16 mouse cellular contexts compared by ENCODE assay signal in the genomic region with DNA sequence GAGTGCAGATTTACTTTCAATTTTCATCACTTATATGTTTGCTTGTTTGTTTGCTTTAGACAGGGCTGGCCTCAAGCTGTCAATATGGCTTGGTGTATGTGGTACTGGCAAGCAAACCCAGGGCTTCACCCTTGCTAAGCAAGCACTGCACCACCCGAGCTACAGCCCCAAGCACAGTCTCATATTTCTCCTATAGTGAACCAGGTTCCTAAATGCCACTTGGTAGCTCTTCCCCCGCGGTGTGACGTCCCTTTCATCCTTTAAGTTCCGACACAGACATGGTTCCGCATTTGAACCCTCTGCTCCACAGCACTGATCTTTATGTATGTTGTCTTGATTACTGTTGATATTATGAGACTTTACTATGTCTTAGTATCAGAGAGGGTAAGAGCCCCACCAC.
"Had no signal": no experiment of that assay in that cellular context is flagged by ENCODE, and none has a peak within 500 bp of the region (broad histone marks: within the 10 kb centered on the region; RNA-seq: fewer than 3 reads in every experiment).

No protein-coding gene starts in this region.

- H3K9ac ChIP-seq: kidney, embryonic 15.5 days; liver, embryonic 13.5 days; neural tube, embryonic 12.5 days; neural tube, embryonic 15.5 days; stomach, embryonic 15.5 days had no signal

- H3K36me3 ChIP-seq: kidney, embryonic 15.5 days; liver, embryonic 13.5 days; neural tube, embryonic 12.5 days; neural tube, embryonic 15.5 days; stomach, embryonic 15.5 days had no signal

- H3K4me2 ChIP-seq: kidney, embryonic 15.5 days; liver, embryonic 13.5 days; midbrain, embryonic 11.5 days; neural tube, embryonic 12.5 days; neural tube, embryonic 15.5 days; stomach, embryonic 15.5 days had no signal

- DNase-seq: kidney, adult 8-10 months; kidney, postnatal 10 days; kidney, postnatal 36 days; layer of hippocampus, postnatal 36 days; liver, embryonic 13.5 days; lung, adult 2 months; lung, postnatal 14 days; lung, postnatal 4 days; midbrain, embryonic 14.5 days; thymus, postnatal 36 days had no signal

- H3K4me1 ChIP-seq: kidney, embryonic 15.5 days; liver, embryonic 13.5 days; neural tube, embryonic 12.5 days; neural tube, embryonic 15.5 days; stomach, embryonic 15.5 days had no signal

- H3K27ac ChIP-seq: kidney, embryonic 15.5 days; left cerebral cortex, adult 2 months; liver, embryonic 13.5 days; neural tube, embryonic 12.5 days; neural tube, embryonic 15.5 days; stomach, embryonic 15.5 days had no signal

- H3K27me3 ChIP-seq: kidney, embryonic 15.5 days; neural tube, embryonic 12.5 days; neural tube, embryonic 15.5 days; stomach, embryonic 15.5 days had no signal

- H3K4me3 ChIP-seq: kidney, embryonic 15.5 days; left cerebral cortex, adult 2 months; liver, embryonic 13.5 days; neural tube, embryonic 12.5 days; neural tube, embryonic 15.5 days; stomach, embryonic 15.5 days had no signal

- H3K9me3 ChIP-seq: kidney, embryonic 15.5 days; liver, embryonic 13.5 days; neural tube, embryonic 12.5 days; neural tube, embryonic 15.5 days; stomach, embryonic 15.5 days had no signal
